Mouse (Mus musculus): ENCODE results near the gene Mettl7a3. TPM values are rescaled to one million over a fixed set of nuclear protein-coding genes. Genes with fewer than 3 reads are reported as not detected.
"Not testable (repeated sequence)": the region's sequence is repeated elsewhere in the genome, so short reads cannot be mapped to it uniquely, and the experiment has no call there.

The Mettl7a3 gene
- polyA plus RNA-seq, 2 experiments = not detected

DNA sequence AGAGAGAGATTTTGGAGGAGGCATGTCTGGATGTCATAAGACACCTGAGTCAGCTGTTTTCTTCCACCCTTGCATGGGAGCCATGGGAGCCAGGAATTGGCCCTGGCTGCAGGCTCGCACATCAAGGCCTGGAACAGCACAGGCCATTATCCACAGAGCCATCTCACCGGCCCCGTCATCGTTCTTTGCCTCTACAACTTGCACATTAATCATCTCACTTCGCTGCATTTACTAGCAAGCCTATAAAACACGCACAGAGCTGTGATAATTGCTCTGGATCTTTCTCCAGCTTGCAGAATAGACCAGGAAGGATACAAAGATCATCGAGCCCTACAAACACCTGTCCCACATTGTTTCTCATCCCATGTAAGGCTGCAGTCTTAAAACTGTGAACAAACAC is 4.0 kb upstream of the Mettl7a3 start:
- no peak overlapping the region for H3K27ac ChIP-seq
- no peaks in the 10 kb centered on the region for H3K27me3 ChIP-seq (ENCODE audit: control insufficient read depth, insufficient read depth, low read length)
- no peaks in the 10 kb centered on the region for H3K4me1 ChIP-seq (replicated peaks; ENCODE audit: control insufficient read depth in 2 of 2, insufficient read depth in 2 of 2, low read length in 1 of 2)
- H3K4me3 ChIP-seq (ENCODE audit: insufficient read depth in 1 of 2, low read depth in 2 of 2, low read length in 2 of 2) = no peak overlapping the region
- ATAC-seq (ENCODE audit: insufficient read depth) (no peak), DNase-seq (ENCODE audit: low read depth in 3 of 3, low spot score in 3 of 3) (no peak)
- TF ChIP-seq CTCF (IDR thresholded peaks at IDR 0.05; ENCODE audit: low read depth) (no peak), EP300 (IDR thresholded peaks at IDR 0.05; ENCODE audit: low read depth) (no peak)
- WGBS (ENCODE audit: insufficient replicate concordance) = 68% methylated on average over 7 of the region's 7 CpGs
- H3K9me3 ChIP-seq (ENCODE audit: control insufficient read depth, low read length) = no peaks in the 10 kb centered on the region
- H3K36me3 ChIP-seq (replicated peaks; ENCODE audit: control insufficient read depth, insufficient read depth, low read depth) = no peaks in the 10 kb centered on the region
- H3K9ac ChIP-seq (replicated peaks) = no peak overlapping the region
- H3K4me2 ChIP-seq (ENCODE audit: low read depth) = no peak overlapping the region

DNA sequence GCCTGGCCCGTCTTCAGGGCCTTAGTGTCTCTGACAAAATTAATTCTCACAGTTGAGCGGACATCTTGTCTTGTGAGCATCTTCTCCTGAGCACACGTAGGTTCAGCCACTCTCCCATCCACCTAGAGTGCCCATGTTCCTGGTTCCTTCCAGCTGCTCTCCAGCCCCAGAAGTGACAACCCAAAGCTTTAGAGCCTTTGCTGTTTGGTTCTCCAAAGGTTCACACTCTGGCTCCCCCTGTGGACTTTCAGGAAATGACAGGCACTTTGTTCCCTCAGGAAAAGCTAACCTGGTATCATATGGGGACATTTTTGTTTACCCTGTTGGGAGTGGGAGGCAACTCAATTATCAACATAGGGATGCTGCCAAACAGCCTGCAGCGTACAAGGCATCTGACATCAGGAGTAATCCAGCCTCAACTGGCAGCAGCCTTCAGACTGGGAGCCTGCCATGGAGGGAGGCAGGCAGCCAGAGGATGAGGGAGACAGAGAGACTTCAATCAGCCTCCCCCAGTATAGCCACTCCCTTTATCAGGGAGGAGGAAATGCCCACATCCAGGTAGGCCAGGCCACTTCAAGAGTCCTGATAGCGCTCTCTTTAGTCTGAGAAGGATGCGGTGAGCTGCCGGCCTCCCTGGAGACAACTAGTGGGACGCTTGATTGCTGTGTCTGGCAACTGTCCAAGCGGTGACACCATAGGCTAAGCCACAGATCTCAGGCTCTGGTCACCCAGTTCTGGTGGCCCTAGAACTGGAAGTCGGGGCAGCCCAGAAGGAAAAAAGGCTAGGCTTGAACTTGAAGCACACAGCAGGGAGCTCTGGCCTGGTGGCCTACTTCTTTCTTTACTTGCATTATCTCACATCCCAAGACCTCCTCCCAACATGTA is 2.4 kb upstream of the Mettl7a3 start:
- H3K9ac ChIP-seq (replicated peaks); H3K4me2 ChIP-seq (ENCODE audit: low read depth); DNase-seq (ENCODE audit: low read depth in 3 of 3, low spot score in 3 of 3); H3K4me3 ChIP-seq (ENCODE audit: insufficient read depth in 1 of 2, low read depth in 2 of 2, low read length in 2 of 2); H3K4me1 ChIP-seq (replicated peaks; ENCODE audit: control insufficient read depth in 2 of 2, insufficient read depth in 2 of 2, low read length in 1 of 2); H3K36me3 ChIP-seq (replicated peaks; ENCODE audit: control insufficient read depth, insufficient read depth, low read depth); H3K27ac ChIP-seq; H3K9me3 ChIP-seq (ENCODE audit: control insufficient read depth, low read length); H3K27me3 ChIP-seq (ENCODE audit: control insufficient read depth, insufficient read depth, low read length); ATAC-seq (ENCODE audit: insufficient read depth): not testable (repeated sequence)
- peak; percentile 26; the same call in 1 of the 2 replicates for TF ChIP-seq CTCF (IDR thresholded peaks at IDR 0.05; ENCODE audit: low read depth)
- WGBS (ENCODE audit: insufficient replicate concordance) = 19% methylated on average over 2 of the region's 10 CpGs

DNA sequence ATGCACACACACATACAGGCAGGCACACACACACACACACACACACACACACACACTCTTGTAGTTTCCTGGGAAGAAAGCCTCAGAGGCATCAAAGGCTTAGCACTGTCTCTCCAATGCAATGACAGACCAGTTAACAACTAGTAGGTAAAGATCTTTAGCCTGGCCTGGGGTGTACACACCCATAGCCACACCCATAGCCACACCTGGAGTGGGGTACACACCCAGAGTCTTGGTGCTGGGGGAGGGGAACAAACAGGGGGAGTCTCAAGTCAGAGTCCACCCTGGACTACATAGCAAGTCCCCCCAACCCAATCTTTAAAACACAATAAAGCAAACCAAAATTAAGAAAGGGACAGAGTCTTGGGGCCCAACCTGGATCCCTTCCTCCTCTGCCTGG is 2.6 kb downstream of the Mettl7a3 start:
- peak; percentile 59; the same call in 1 of the 2 replicates for ATAC-seq (ENCODE audit: insufficient read depth)
- not testable (repeated sequence) for H3K9ac ChIP-seq (replicated peaks); H3K27me3 ChIP-seq (ENCODE audit: control insufficient read depth, insufficient read depth, low read length); DNase-seq (ENCODE audit: low read depth in 3 of 3, low spot score in 3 of 3); H3K36me3 ChIP-seq (replicated peaks; ENCODE audit: control insufficient read depth, insufficient read depth, low read depth); H3K9me3 ChIP-seq (ENCODE audit: control insufficient read depth, low read length); H3K27ac ChIP-seq; H3K4me3 ChIP-seq (ENCODE audit: insufficient read depth in 1 of 2, low read depth in 2 of 2, low read length in 2 of 2); H3K4me2 ChIP-seq (ENCODE audit: low read depth); H3K4me1 ChIP-seq (replicated peaks; ENCODE audit: control insufficient read depth in 2 of 2, insufficient read depth in 2 of 2, low read length in 1 of 2)

DNA sequence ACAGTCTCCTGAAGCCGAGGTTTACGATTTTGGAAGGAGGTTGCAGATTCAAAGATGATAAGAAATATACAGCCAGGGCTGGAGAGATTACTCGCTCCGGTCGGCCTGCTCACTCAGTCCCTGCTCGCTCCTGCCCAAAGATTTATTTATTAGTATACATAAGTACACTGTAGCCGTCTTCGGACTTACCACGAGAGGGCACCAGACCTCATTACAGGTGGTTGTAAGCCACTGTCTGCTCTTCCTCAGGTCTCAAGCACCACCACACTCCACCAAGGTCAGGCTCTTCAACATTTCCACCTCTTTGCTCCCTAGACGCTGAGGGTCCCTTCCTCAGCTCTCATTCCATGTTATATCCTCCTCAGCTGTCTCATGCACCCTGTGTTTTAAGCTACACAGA is 3.1 kb downstream of the Mettl7a3 start:
- H3K9ac ChIP-seq (replicated peaks) = not testable (repeated sequence)

DNA sequence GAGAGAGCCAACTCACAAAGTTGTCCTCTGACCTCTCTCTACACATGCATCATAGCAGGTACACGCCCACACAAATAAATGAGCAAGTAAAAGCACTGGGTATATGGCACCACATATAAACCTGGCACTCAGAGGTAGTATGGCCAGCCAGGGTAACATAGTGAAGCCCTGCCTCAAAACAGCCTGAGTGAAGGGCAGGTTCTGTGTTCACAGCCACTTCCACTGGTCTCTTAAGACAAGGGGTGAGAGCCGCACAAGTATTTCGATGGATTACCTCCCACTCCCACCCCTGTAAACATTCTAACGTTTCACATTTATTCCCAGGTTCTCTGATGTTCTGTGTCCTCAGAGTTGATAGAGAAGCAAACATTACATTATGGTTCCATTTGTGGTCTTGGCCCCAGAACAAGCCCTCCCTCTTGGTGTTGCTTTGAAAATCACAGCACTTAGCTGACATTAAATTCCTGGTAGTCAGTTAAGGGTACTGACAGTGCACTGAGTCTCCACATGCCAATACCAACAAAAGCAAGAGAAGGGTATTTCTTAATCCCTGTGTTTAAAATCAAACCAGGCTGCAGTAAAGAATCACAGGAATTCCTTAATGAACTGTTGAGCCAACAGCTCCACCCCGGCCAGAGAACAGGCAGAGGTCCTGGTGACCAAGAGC is 6.7 kb downstream of the Mettl7a3 start:
- not testable (repeated sequence) for H3K9me3 ChIP-seq (ENCODE audit: control insufficient read depth, low read length); H3K4me1 ChIP-seq (replicated peaks; ENCODE audit: control insufficient read depth in 2 of 2, insufficient read depth in 2 of 2, low read length in 1 of 2); H3K4me2 ChIP-seq (ENCODE audit: low read depth); H3K27ac ChIP-seq; H3K4me3 ChIP-seq (ENCODE audit: insufficient read depth in 1 of 2, low read depth in 2 of 2, low read length in 2 of 2); DNase-seq (ENCODE audit: low read depth in 3 of 3, low spot score in 3 of 3); H3K9ac ChIP-seq (replicated peaks); H3K27me3 ChIP-seq (ENCODE audit: control insufficient read depth, insufficient read depth, low read length); H3K36me3 ChIP-seq (replicated peaks; ENCODE audit: control insufficient read depth, insufficient read depth, low read depth); ATAC-seq (ENCODE audit: insufficient read depth)
- WGBS (ENCODE audit: insufficient replicate concordance) = 61% methylated on average over 4 of the region's 5 CpGs

More for the DNA sequence above, 3.1 kb downstream of the Mettl7a3 start:
- H3K27ac ChIP-seq; H3K4me1 ChIP-seq (replicated peaks; ENCODE audit: control insufficient read depth in 2 of 2, insufficient read depth in 2 of 2, low read length in 1 of 2); H3K36me3 ChIP-seq (replicated peaks; ENCODE audit: control insufficient read depth, insufficient read depth, low read depth); H3K4me2 ChIP-seq (ENCODE audit: low read depth); H3K27me3 ChIP-seq (ENCODE audit: control insufficient read depth, insufficient read depth, low read length); DNase-seq (ENCODE audit: low read depth in 3 of 3, low spot score in 3 of 3); H3K4me3 ChIP-seq (ENCODE audit: insufficient read depth in 1 of 2, low read depth in 2 of 2, low read length in 2 of 2); H3K9me3 ChIP-seq (ENCODE audit: control insufficient read depth, low read length): not testable (repeated sequence)
- 19% methylated on average over 9 of the region's 10 CpGs for WGBS (ENCODE audit: insufficient replicate concordance)
- ATAC-seq (ENCODE audit: insufficient read depth) = peak; percentile 66
- peak; percentile 58 for TF ChIP-seq CTCF (IDR thresholded peaks at IDR 0.05; ENCODE audit: low read depth)

Measured in liver, embryonic 14.5 days (tissue).